Mouse (Mus musculus) cerebellum, adult 18-20 months (tissue): ENCODE results near the gene C330007P06Rik.

Experiments
- DNase-seq, 2 experiments: peaks; one replicate each; pipeline ENCODE4 v3.0.0; 2021

C330007P06Rik gene

GRCm38 (mm10) chrX:36833397-36834084 is 40.4 kb downstream of the C330007P06Rik start:
- peak; percentile 65 to 73 for DNase-seq

- DNase-seq, result no peak
These were observed 42.3 kb downstream of the C330007P06Rik start for GRCm38 (mm10) chrX:36831632-36832031.

- peak in 1 of 2 experiments; percentile 32 for DNase-seq
These were observed 43.6 kb downstream of the C330007P06Rik start for GRCm38 (mm10) chrX:36830271-36830670.

- DNase-seq, result no peak
These were observed 47.0 kb downstream of the C330007P06Rik start for GRCm38 (mm10) chrX:36826873-36827272.

- no peak for DNase-seq
These were observed 48.9 kb downstream of the C330007P06Rik start for GRCm38 (mm10) chrX:36825032-36825431.

GRCm38 (mm10) chrX:36823932-36824711 is 49.8 kb downstream of the C330007P06Rik start:
- DNase-seq, result no peak

- peak; percentile 37 to 40 for DNase-seq
These were observed 53.7 kb downstream of the C330007P06Rik start for GRCm38 (mm10) chrX:36820201-36820600.

- no peak for DNase-seq
These were observed 54.3 kb downstream of the C330007P06Rik start for GRCm38 (mm10) chrX:36819575-36819974.

GRCm38 (mm10) chrX:36816953-36817441 is 56.9 kb downstream of the C330007P06Rik start:
- DNase-seq, result peak in 1 of 2 experiments; percentile 33

GRCm38 (mm10) chrX:36816368-36816899 is 57.5 kb downstream of the C330007P06Rik start:
- DNase-seq, result peak in 1 of 2 experiments; percentile 10

- no peak for DNase-seq
These were observed 58.5 kb downstream of the C330007P06Rik start for GRCm38 (mm10) chrX:36815439-36815838.

- no peak for DNase-seq
These were observed 58.9 kb downstream of the C330007P06Rik start for GRCm38 (mm10) chrX:36815022-36815421.

- DNase-seq, result no peak
These were observed 59.6 kb downstream of the C330007P06Rik start for GRCm38 (mm10) chrX:36814161-36814836.

- DNase-seq, result peak; percentile 11 to 22
These were observed 62.5 kb downstream of the C330007P06Rik start for GRCm38 (mm10) chrX:36811377-36811776.

GRCm38 (mm10) chrX:36808318-36808683 is 65.6 kb downstream of the C330007P06Rik start:
- DNase-seq, result no peak

GRCm38 (mm10) chrX:36807360-36808317 is 66.3 kb downstream of the C330007P06Rik start:
- DNase-seq, result peak; percentile 84 to 89

- DNase-seq, result no peak
These were observed 68.3 kb downstream of the C330007P06Rik start for GRCm38 (mm10) chrX:36805466-36806235.

GRCm38 (mm10) chrX:36804196-36804595 is 69.7 kb downstream of the C330007P06Rik start:
- DNase-seq, result no peak

GRCm38 (mm10) chrX:36803189-36803588 is 70.7 kb downstream of the C330007P06Rik start:
- no peak for DNase-seq

GRCm38 (mm10) chrX:36799131-36799879 is 74.6 kb downstream of the C330007P06Rik start:
- DNase-seq, result no peak
